Mouse (Mus musculus) cerebellum, adult 9-11 months (tissue): Measurements from ENCODE around the gene Draxin.
"Not testable (repeated sequence)": the region's sequence is repeated elsewhere in the genome, so short reads cannot be mapped to it uniquely, and the experiment has no call there.

Source experiments
- DNase-seq: peaks from one replicate; pipeline ENCODE4 v3.0.0; 2022

Gene Draxin

GRCm38 (mm10) chr4:148151267-148152168, 21.0 kb upstream of the Draxin start, which contains the start of gene Fbxo6:
Gene Fbxo6 (minus strand): TSS chr4:148152140.
- DNase-seq, result peak; percentile 90

- DNase-seq, result no peak
Observed at GRCm38 (mm10) chr4:148150953-148151266, 20.4 kb upstream of the Draxin start.

- DNase-seq, result peak; percentile 33
Observed at GRCm38 (mm10) chr4:148150242-148150641, 19.7 kb upstream of the Draxin start.

GRCm38 (mm10) chr4:148149540-148149939, 19.0 kb upstream of the Draxin start:
- DNase-seq, result no peak

- peak; percentile 33 for DNase-seq
Observed at GRCm38 (mm10) chr4:148147714-148148113, 17.2 kb upstream of the Draxin start.

- DNase-seq, result peak; percentile 28
Observed at GRCm38 (mm10) chr4:148143721-148144120, 13.2 kb upstream of the Draxin start.

- peak; percentile 95 for DNase-seq
Observed at GRCm38 (mm10) chr4:148140098-148141011, 9.9 kb upstream of the Draxin start.

GRCm38 (mm10) chr4:148139767-148140097, 9.2 kb upstream of the Draxin start:
- DNase-seq, result no peak

GRCm38 (mm10) chr4:148137503-148137902, 7.0 kb upstream of the Draxin start:
- peak; percentile 29 for DNase-seq

- no peak for DNase-seq
Observed at GRCm38 (mm10) chr4:148134988-148135387, 4.5 kb upstream of the Draxin start.

- no peak for DNase-seq
Observed at GRCm38 (mm10) chr4:148131497-148132081, 1.1 kb upstream of the Draxin start.

- no peak for DNase-seq
Observed at GRCm38 (mm10) chr4:148130133-148130532, 365 bp downstream of the Draxin start, which contains the start of gene Mad2l2. Gene Mad2l2 (plus strand): TSS chr4:148130384.

GRCm38 (mm10) chr4:148128672-148129071, 1.8 kb downstream of the Draxin start:
- DNase-seq, result no peak

GRCm38 (mm10) chr4:148128241-148128640, 2.3 kb downstream of the Draxin start:
- DNase-seq, result no peak

- no peak for DNase-seq
Observed at GRCm38 (mm10) chr4:148122694-148123066, 7.8 kb downstream of the Draxin start.

GRCm38 (mm10) chr4:148121982-148122693, 8.4 kb downstream of the Draxin start:
- no peak for DNase-seq

- peak; percentile 50 for DNase-seq
Observed at GRCm38 (mm10) chr4:148121362-148121761, 9.1 kb downstream of the Draxin start.

- no peak for DNase-seq
Observed at GRCm38 (mm10) chr4:148120555-148120954, 9.9 kb downstream of the Draxin start.

GRCm38 (mm10) chr4:148119578-148119977, 10.9 kb downstream of the Draxin start:
- DNase-seq, result not testable (repeated sequence)

- DNase-seq, result no peak
Observed at GRCm38 (mm10) chr4:148117392-148117791, 13.1 kb downstream of the Draxin start.

GRCm38 (mm10) chr4:148116657-148117056, 13.8 kb downstream of the Draxin start:
- DNase-seq, result no peak

- DNase-seq, result peak; percentile 28
Observed at GRCm38 (mm10) chr4:148115467-148115866, 15.0 kb downstream of the Draxin start.
